Mouse (Mus musculus) heart, adult 2 months (tissue): Measurements from ENCODE around the gene Tmem236.

Experiments
- CTCF ChIP-seq: fragments of 200-600 bp; IDR thresholded peaks from 2 replicates; pipeline ENCODE4 v1.8.1; 2022; ENCODE audit warnings: antibody characterized with exemption, mild to moderate bottlenecking, moderate library complexity
- POLR2A ChIP-seq: fragments of 200-500 bp; IDR thresholded peaks from 2 replicates; pipeline ENCODE4 v1.6.1; 2011; ENCODE audit warnings: mild to moderate bottlenecking, low read depth, low read length, control low read depth; ENCODE audit not compliant: insufficient read depth

- TF ChIP-seq POLR2A = no peak
- no peak for TF ChIP-seq CTCF
Observed at GRCm38 (mm10) chr2:14244157-14244556, 69.8 kb downstream of the Tmem236 start.
